Mouse (Mus musculus) CD4-positive, CD25-positive, alpha-beta regulatory T cell, adult 2 months (primary cell): Measurements from ENCODE around the gene Nr1i3.

Experiments
- DNase-seq: peaks from one replicate; pipeline ENCODE4 v3.0.0-alpha.2; 2012; ENCODE audit warnings: low read depth, low spot score

The Nr1i3 gene

GRCm38 (mm10) chr1:171251594-171252324 is 38.0 kb downstream of the Nr1i3 start:
- DNase-seq, result no peak

- DNase-seq, result no peak
Measured at GRCm38 (mm10) chr1:171252415-171252814, 38.6 kb downstream of the Nr1i3 start.

DNA sequence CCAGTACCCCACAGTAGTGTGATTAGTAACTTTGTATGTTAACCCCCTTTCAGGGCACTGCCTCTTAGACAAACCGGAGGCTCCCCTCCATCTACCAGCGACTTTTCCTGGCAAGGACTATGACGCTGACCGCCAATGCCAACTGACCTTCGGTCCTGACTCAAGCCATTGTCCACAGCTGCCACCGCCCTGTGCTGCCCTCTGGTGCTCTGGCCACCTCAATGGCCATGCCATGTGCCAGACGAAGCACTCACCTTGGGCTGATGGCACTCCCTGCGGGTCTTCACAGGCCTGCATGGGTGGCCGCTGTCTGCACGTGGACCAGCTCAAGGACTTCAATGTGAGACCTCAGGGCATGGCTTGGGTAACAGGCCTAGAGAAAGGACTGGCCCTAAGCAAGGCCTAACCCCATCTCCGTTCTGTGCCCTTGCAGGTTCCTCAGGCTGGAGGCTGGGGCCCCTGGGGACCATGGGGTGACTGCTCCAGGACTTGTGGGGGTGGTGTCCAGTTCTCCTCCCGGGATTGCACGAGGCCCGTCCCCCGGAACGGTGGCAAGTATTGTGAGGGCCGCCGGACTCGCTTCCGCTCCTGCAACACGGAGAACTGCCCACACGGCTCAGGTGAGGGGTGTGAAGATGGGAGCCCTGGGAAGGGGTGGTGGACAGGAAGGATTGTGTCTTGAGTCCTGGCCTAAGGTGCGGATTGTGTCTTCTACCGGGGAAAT is 42.5 kb downstream of the Nr1i3 start:
- DNase-seq, result no peak

DNA sequence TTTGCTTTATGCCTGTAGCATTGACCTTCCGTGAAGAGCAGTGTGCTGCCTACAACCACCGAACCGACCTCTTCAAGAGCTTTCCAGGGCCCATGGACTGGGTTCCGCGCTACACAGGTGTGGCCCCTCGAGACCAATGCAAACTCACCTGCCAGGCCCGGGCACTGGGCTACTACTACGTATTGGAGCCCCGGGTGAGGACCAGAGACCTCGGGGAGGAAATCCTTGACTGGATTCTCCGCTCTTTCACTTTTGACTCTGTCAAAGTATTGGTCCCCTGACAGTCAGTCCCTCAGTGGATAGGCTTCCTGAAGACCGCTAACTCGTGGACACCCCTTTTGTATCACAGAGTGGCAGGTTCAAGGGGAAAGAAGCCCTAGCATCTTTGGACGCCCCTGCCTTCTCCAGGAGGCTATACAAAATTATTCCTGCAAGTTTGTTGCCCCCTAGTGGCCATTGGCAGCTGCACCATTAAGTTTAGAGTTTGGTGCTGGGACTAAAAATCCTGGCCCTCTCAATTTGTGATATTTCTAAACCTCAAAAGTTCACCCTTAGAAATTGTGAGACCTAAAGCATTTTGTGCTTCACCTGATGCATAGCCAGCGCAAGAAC is 43.3 kb downstream of the Nr1i3 start:
- DNase-seq, result peak; percentile 79

DNA sequence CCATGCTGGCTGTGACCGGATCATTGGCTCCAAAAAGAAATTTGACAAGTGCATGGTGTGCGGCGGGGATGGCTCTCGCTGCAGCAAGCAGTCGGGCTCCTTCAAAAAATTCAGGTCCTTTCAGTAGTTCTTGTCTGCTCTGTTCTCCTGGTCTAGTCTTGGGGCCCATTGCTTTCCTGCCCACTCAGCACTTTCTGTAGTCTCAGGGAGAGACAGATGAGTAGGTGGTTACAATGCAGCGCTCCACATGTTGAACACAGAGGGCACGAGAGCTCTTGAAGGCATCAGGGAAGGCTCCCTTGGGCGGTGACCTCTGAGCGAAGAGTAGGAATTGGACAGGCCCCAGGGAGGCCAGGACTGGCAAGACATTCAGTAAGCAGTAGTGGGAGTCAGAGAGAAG is 44.0 kb downstream of the Nr1i3 start:
- no peak for DNase-seq

- no peak for DNase-seq
Measured at GRCm38 (mm10) chr1:171258921-171259320, 45.2 kb downstream of the Nr1i3 start.

GRCm38 (mm10) chr1:171260316-171260715 is 46.5 kb downstream of the Nr1i3 start:
- no peak for DNase-seq

- peak; percentile 49 for DNase-seq
Measured at GRCm38 (mm10) chr1:171262594-171263130, 48.9 kb downstream of the Nr1i3 start.

GRCm38 (mm10) chr1:171263185-171263611 is 49.4 kb downstream of the Nr1i3 start:
- no peak for DNase-seq

DNA sequence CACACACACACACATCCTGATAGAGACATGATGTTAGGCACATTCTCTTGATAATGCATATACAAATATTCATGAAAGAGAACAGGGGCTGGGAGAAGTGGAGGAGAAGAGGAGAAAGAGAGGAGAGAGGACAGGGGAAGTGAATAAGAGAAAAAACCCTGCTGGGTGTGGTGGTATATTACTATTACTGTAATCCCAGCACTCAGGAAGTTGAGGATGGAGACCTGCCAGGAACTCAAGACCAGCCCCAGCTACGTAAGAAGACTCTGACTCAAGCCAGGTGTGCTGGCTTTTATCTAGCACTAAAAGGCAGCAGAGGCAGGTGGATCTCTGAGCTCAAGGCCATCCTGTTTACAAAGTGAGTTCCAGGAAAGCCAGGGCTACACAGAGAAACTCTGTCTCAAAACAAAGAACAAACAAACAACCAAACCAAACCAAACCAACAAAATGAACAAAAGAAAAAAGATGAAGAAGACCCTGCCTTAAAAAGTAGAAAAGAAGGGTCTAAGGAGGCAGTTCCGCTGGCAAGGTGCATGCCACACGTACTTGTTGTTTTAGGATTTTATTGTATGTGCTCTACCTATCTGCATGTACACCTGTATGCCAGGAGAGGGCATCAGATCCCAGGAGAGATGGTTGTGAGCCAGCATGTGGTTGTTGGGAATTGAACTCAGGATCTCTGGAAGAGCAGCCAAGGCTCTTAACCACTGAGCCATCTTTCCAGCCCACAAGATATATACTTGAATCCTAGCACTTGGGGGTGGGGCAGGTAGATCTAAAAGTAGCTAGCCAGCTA is 50.1 kb downstream of the Nr1i3 start:
- no peak for DNase-seq

GRCm38 (mm10) chr1:171265971-171266744 is 52.4 kb downstream of the Nr1i3 start:
- no peak for DNase-seq

- DNase-seq, result no peak
Measured at GRCm38 (mm10) chr1:171268341-171268740, 54.6 kb downstream of the Nr1i3 start.

DNA sequence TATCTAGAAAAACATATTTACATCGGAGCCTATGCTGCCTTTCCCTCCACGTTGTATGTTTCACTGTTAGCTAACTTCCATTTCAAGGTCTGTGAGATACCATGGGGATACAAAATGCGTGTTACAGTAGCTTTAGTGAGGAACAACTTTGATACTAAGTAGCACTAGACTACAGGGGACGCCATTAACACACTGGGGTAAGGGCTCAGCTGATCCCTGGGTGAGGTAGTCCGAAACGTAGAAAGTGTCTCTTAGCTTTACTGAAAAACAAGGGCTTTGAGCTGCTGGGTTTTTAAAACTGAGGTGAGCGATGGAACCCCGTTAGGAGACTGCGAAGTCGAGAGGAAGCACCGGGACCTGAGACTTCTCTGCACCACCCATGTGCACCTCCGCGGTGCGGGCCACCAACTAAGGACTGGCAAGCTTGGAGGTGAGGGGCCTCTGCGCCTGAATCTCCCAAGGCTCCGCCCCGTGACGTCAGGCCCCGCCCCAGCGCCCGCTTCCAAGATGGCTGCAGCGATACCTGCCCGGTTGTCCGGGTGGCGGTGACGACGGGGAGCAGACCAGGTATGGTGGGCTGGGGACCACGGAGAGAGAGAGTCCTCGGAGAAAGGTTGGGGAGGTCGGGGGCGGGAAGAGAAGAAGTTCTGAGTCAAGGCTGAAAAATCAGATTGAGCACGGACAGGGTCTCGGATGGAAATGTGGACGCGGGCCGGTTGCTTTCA is 56.2 kb downstream of the Nr1i3 start, which contains the start of gene B4galt3:
Gene B4galt3 (plus strand): TSS at position 481 of the 725 bp plus-strand sequence.
- peak; percentile 96 for DNase-seq
